Mouse (Mus musculus) bone marrow macrophage, adult 2 months (primary cell): ENCODE data around the gene Por.

Source experiments
- CTCF ChIP-seq: IDR thresholded peaks from 2 replicates; pipeline ENCODE4 v1.5.1; 2012; ENCODE audit warnings: low read depth, mild to moderate bottlenecking, low read length, moderate library complexity
- POLR2A ChIP-seq: IDR thresholded peaks from 2 replicates; pipeline ENCODE4 v1.6.1; 2012; ENCODE audit warnings: mild to moderate bottlenecking, low read depth, low read length, borderline replicate concordance

DNA sequence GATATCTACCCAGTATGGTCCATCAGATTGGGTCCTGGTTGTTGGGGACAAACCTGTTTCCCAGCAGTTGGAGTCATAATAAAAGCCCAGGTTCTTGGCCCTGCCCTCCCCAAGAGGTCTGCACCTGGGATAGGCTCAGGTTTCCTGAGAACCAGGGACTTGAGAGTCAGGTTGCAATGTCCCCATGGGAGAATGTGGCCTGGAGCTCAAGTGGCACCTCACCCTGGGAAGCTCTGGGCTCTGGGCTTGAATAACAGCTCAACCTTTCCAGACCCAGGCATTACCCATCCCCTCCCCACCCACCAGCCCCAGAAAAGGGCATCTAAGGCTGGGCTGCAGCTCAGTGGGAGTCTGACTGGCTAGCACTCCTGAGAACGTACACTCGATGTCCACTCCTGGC lies 16.6 kb upstream of the Por start:
- no peak for TF ChIP-seq CTCF
- TF ChIP-seq POLR2A = no peak
